Mouse (Mus musculus) kidney, embryonic 14.5 days (tissue): Measurements from ENCODE around the gene 4930444G20Rik. TPM values are rescaled to one million over a fixed set of nuclear protein-coding genes. Genes with fewer than 3 reads are reported as not detected.
"Not testable (repeated sequence)": the region's sequence is repeated elsewhere in the genome, so short reads cannot be mapped to it uniquely, and the experiment has no call there.

ENCODE experiments used
- ATAC-seq: fragments of 200-750 bp; cut with Nextera tagmentation; 2 replicates; pipeline ENCODE4 v1.8.0; 2017; ENCODE audit warnings: moderate number of reproducible peaks, mild to moderate bottlenecking, moderate TSS enrichment, moderate library complexity; ENCODE audit not compliant: low FRiP score, low TSS enrichment
- H3K27ac ChIP-seq: fragments of 300-500 bp; sonication (generic); 2 replicates; pipeline ENCODE4 v1.5.1; 2014; ENCODE audit warnings: low read depth, mild to moderate bottlenecking, low read length, moderate library complexity, mixed read lengths
- H3K27me3 ChIP-seq: fragments of 300-500 bp; sonication (generic); 2 replicates; pipeline ENCODE4 v1.6.1; 2014; ENCODE audit warnings: mild to moderate bottlenecking, low read length; ENCODE audit not compliant: control insufficient read depth, insufficient read depth
- H3K36me3 ChIP-seq: fragments of 300-500 bp; sonication (generic); 2 replicates; pipeline ENCODE4 v1.6.1; 2014; ENCODE audit warnings: low read length, mixed read lengths; ENCODE audit not compliant: control insufficient read depth, insufficient read depth
- H3K4me1 ChIP-seq: fragments of 300-500 bp; sonication (generic); 2 replicates; pipeline ENCODE4 v1.6.1; 2014; ENCODE audit warnings: low read length, mixed read lengths; ENCODE audit not compliant: control insufficient read depth, insufficient read depth
- H3K4me2 ChIP-seq: fragments of 300-500 bp; sonication (generic); replicated peaks from 2 replicates; pipeline ENCODE4 v1.6.1; 2014; ENCODE audit warnings: low read depth, mild to moderate bottlenecking, low read length
- H3K4me3 ChIP-seq: fragments of 300-500 bp; sonication (generic); 2 replicates; pipeline ENCODE4 v1.5.1; 2014; ENCODE audit warnings: mild to moderate bottlenecking, low read length
- H3K9ac ChIP-seq: fragments of 300-500 bp; sonication (generic); 2 replicates; pipeline ENCODE4 v1.6.1; 2014; ENCODE audit warnings: low read depth, mild to moderate bottlenecking, low read length, moderate library complexity
- H3K9me3 ChIP-seq: fragments of 300-500 bp; sonication (generic); 2 replicates; pipeline ENCODE4 v1.6.1; 2016; ENCODE audit warnings: low read length; ENCODE audit not compliant: control insufficient read depth
- WGBS: fragments of 180-500 bp; shearing (Covaris S2); extraction: QIAGEN DNeasy Blood & Tissue Kit; methylation state at CpG from one replicate; pipeline ENCODE4 v1.1.7; 2014; 5-methylcytosine and 5-hydroxymethylcytosine counted together
- polyA plus RNA-seq: library from polyadenylated mRNA; unstranded; fragments of >200 nt; fragmentation: Nextera tagmentation; extraction: Ambion mirVana; gene quantifications from 2 replicates; pipeline ENCODE4 v1.2.1, GENCODE M21; 2014

The 4930444G20Rik gene
- polyA plus RNA-seq, 1 experiment from 2014 or later = not detected

GRCm38 (mm10) chr10:22036256-22036655 is 31.6 kb downstream of the 4930444G20Rik start:
- not testable (repeated sequence) for H3K9me3 ChIP-seq, H3K9ac ChIP-seq, H3K4me3 ChIP-seq, ATAC-seq, H3K27me3 ChIP-seq, H3K36me3 ChIP-seq, H3K4me1 ChIP-seq, H3K4me2 ChIP-seq, H3K27ac ChIP-seq
- WGBS = 11% methylated on average over 3 of the region's 3 CpGs

- H3K27ac ChIP-seq = no peak overlapping the region
- WGBS = 9% methylated on average over 9 of the region's 9 CpGs
- no peak overlapping the region for H3K4me2 ChIP-seq
- H3K9ac ChIP-seq = no peak overlapping the region
- no peaks in the 10 kb centered on the region for H3K36me3 ChIP-seq
- H3K4me1 ChIP-seq = no peaks in the 10 kb centered on the region
- H3K9me3 ChIP-seq = no peaks in the 10 kb centered on the region
- H3K4me3 ChIP-seq = no peak overlapping the region
- no peaks in the 10 kb centered on the region for H3K27me3 ChIP-seq
- ATAC-seq = no peak
Measured at GRCm38 (mm10) chr10:22034303-22034702, 33.6 kb downstream of the 4930444G20Rik start.

- H3K4me2 ChIP-seq = no peak overlapping the region
- WGBS = 94% methylated on average over 4 of the region's 4 CpGs
- no peak for ATAC-seq
- H3K27me3 ChIP-seq = no peaks in the 10 kb centered on the region
- H3K9me3 ChIP-seq = no peaks in the 10 kb centered on the region
- H3K4me1 ChIP-seq = no peaks in the 10 kb centered on the region
- no peak overlapping the region for H3K27ac ChIP-seq
- H3K9ac ChIP-seq = no peak overlapping the region
- no peaks in the 10 kb centered on the region for H3K36me3 ChIP-seq
- no peak overlapping the region for H3K4me3 ChIP-seq
Measured at GRCm38 (mm10) chr10:22018618-22019017, 49.3 kb downstream of the 4930444G20Rik start.

GRCm38 (mm10) chr10:22017469-22018159 is 50.3 kb downstream of the 4930444G20Rik start:
- H3K36me3 ChIP-seq = no peaks in the 10 kb centered on the region
- H3K9me3 ChIP-seq = no peaks in the 10 kb centered on the region
- no peak overlapping the region for H3K9ac ChIP-seq
- no peaks in the 10 kb centered on the region for H3K27me3 ChIP-seq
- WGBS = 56% methylated on average over 16 of the region's 16 CpGs
- no peak overlapping the region for H3K4me2 ChIP-seq
- no peaks in the 10 kb centered on the region for H3K4me1 ChIP-seq
- H3K27ac ChIP-seq = no peak overlapping the region
- H3K4me3 ChIP-seq = no peak overlapping the region
- ATAC-seq = no peak

Other genes starting within 250 kb of the 4930444G20Rik start
- gene Sgk1, start 185.9 kb downstream of the 4930444G20Rik start, polyA plus RNA-seq = 40.9 and 52.1 TPM in 2 replicates
- gene E030030I06Rik, start 81.2 kb upstream of the 4930444G20Rik start, polyA plus RNA-seq = 35.5 and 42.1 TPM in 2 replicates
- 12.2 and 14.6 TPM in 2 replicates for gene Raet1e, start 90.5 kb upstream of the 4930444G20Rik start, polyA plus RNA-seq
- gene H60b, start 90.5 kb upstream of the 4930444G20Rik start, polyA plus RNA-seq = 1.2 and 1.5 TPM in 2 replicates